Mouse (Mus musculus) thymus, adult 2 months (tissue): Measurements from ENCODE around the gene Brf1. TPM values are rescaled to one million over a fixed set of nuclear protein-coding genes. Genes with fewer than 3 reads are reported as not detected.

Source experiments
- DNase-seq: peaks from one replicate; pipeline ENCODE4 v3.0.0; 2021
- H3K27ac ChIP-seq: fragments of 200-500 bp; 2 replicates; pipeline ENCODE4 v1.5.1; 2012; ENCODE audit warnings: low read length, control low read depth; ENCODE audit not compliant: control insufficient read depth, insufficient read depth
- H3K27me3 ChIP-seq: fragments of 200-500 bp; 2 replicates; pipeline ENCODE4 v1.6.1; 2012; ENCODE audit warnings: mild to moderate bottlenecking, low read length, moderate library complexity, mixed read lengths; ENCODE audit not compliant: control insufficient read depth, insufficient read depth
- H3K36me3 ChIP-seq: fragments of 200-500 bp; 2 replicates; pipeline ENCODE4 v1.6.1; 2012; ENCODE audit warnings: mild to moderate bottlenecking, low read length, moderate library complexity; ENCODE audit not compliant: control insufficient read depth, insufficient read depth
- H3K4me1 ChIP-seq: fragments of 200-500 bp; replicated peaks from 2 replicates; pipeline ENCODE4 v1.6.1; 2012; ENCODE audit warnings: low read length; ENCODE audit not compliant: control insufficient read depth, insufficient read depth
- H3K4me3 ChIP-seq: fragments of 200-500 bp; 2 replicates; pipeline ENCODE4 v1.5.1; 2012; ENCODE audit warnings: mild to moderate bottlenecking, low read length, control low read depth, moderate library complexity; ENCODE audit not compliant: control insufficient read depth, insufficient read depth
- CTCF ChIP-seq: fragments of 200-500 bp; IDR thresholded peaks from 2 replicates; pipeline ENCODE4 v1.5.1; 2012; ENCODE audit warnings: mild to moderate bottlenecking, control low read depth, low read length, moderate library complexity, borderline replicate concordance; ENCODE audit not compliant: control insufficient read depth, poor library complexity, insufficient read depth; ENCODE audit errors: extremely low read depth
- POLR2A ChIP-seq: fragments of 200-500 bp; IDR thresholded peaks from 2 replicates; pipeline ENCODE4 v1.6.1; 2012; ENCODE audit warnings: mild to moderate bottlenecking, low read length, control low read depth, moderate library complexity; ENCODE audit not compliant: control insufficient read depth, poor library complexity, insufficient read depth; ENCODE audit errors: extremely low read depth
- WGBS: fragments of 180-500 bp; shearing (Covaris S2); methylation state at CpG from one replicate; pipeline ENCODE4 v1.1.7; 2018; 5-methylcytosine and 5-hydroxymethylcytosine counted together
- polyA plus RNA-seq: library from polyadenylated mRNA; depleted of rRNA; stranded (reverse); fragments of >200 nt; gene quantifications from 2 replicates; pipeline ENCODE4 v1.2.3, GENCODE M21; 2012

Brf1 gene
- polyA plus RNA-seq, 1 experiment: 247 TPM

DNA sequence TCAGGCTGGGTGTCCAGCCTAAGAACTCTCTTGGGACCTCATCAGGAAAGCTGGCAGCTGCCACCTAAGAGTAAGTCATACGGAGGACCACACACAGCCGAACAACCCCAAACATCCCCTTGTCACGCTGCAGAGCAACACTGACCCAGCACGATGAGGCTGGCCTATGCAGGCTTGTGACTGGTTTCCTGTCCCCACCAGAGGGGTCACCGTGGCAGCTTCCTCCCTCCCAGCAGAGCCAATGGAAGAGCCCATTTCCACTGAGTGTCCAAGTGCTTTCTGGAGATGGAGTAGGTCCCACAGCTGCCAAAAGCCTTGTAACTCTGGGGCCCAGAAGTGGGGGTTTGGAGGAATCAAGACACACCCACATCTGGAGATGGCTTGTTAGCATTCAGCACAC lies 38.6 kb downstream of the Brf1 start:
- DNase-seq: no peak
- TF ChIP-seq CTCF (no peak), POLR2A (no peak)
- Histone ChIP-seq H3K27me3 (no peaks in the 10 kb centered on the region), H3K4me1 (peaks cover 17% of the 10 kb centered on the region), H3K36me3 (peaks cover 59% of the 10 kb centered on the region), H3K4me3 (no peak overlapping the region), H3K27ac (no peak overlapping the region)
- 96% methylated on average over 5 of the region's 5 CpGs for WGBS

DNA sequence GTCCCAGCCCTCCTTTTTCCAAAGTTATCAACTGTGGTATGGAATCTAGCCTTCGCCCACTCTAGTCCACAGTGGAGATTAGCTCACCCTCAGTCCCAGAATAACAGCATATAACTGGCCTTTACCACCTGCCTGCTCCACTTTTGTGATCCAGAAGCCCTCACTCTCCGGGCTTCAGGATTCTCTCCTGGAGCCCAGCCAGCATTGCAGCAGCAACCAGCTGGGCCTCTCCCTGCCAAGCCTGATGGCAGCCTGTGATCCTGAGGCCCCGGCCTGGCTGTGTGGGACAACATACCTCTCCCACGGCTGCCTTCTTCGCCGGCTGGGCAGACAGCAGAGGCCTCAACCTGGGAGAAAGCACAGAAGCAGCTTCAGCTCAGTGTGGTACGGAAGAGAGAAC lies 39.1 kb downstream of the Brf1 start:
- Histone ChIP-seq H3K27ac (no peak overlapping the region), H3K4me3 (no peak overlapping the region), H3K36me3 (peaks cover 59% of the 10 kb centered on the region), H3K4me1 (peaks cover 19% of the 10 kb centered on the region), H3K27me3 (no peaks in the 10 kb centered on the region)
- 91% methylated on average over 7 of the region's 7 CpGs for WGBS
- DNase-seq: no peak
- TF ChIP-seq CTCF: no peak
- TF ChIP-seq POLR2A: no peak

DNA sequence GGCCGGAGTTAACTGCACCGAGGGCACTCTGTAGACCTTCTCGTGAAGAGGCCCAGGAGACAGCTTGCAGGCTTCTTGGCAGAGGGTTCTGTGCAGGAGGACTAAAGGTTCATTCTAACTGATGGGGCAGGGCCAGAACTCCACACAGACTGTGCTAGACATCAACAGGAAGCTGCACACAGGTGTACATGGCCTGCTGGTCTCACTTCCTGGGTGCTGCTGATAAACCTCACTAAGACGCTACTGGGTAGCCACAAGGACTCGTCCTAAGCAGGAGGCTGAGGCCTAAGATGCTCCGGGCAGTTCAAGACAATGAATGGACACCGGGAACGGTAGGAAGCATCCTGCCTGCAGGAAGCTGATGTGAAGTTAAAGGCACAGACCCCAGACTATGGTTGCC lies 41.1 kb downstream of the Brf1 start:
- WGBS: 53% methylated on average over 8 of the region's 8 CpGs
- no peaks in the 10 kb centered on the region for H3K27me3 ChIP-seq
- TF ChIP-seq POLR2A (no peak), CTCF (no peak)
- H3K27ac ChIP-seq: peak overlapping the region; percentile 93
- H3K36me3 ChIP-seq: peaks cover 43% of the 10 kb centered on the region
- H3K4me1 ChIP-seq: peaks cover 21% of the 10 kb centered on the region
- peak; percentile 56 for DNase-seq
- H3K4me3 ChIP-seq: 0 out of 2 replicates have a peak overlapping the region, but pooled peaks have one; percentile 14

DNA sequence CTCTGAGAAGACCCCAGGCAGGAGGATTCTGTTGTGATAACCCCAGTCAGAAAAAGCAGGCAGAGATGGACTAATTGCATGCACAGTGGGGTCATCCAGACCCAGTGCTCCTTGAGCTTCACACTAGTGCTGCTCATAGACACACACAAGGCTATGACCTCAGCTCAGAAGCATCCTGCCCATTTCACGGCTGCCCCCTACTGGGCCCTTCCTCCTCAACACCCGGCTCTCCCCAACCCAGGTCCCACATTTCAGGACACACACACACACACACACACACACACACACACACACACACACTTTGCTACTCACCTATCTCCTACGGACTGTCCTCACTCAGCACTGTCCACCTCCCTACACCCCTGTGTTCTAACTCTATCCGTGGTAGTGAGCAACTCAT lies 42.2 kb downstream of the Brf1 start:
- Histone ChIP-seq H3K27ac (no peak overlapping the region), H3K4me1 (peaks cover 23% of the 10 kb centered on the region), H3K36me3 (peaks cover 32% of the 10 kb centered on the region), H3K4me3 (no peak overlapping the region), H3K27me3 (no peaks in the 10 kb centered on the region)
- TF ChIP-seq POLR2A: no peak
- TF ChIP-seq CTCF: peak; percentile 56; the same call in 1 of the 2 replicates
- WGBS: 59% methylated on average over 4 of the region's 4 CpGs
- peak; percentile 59 for DNase-seq

DNA sequence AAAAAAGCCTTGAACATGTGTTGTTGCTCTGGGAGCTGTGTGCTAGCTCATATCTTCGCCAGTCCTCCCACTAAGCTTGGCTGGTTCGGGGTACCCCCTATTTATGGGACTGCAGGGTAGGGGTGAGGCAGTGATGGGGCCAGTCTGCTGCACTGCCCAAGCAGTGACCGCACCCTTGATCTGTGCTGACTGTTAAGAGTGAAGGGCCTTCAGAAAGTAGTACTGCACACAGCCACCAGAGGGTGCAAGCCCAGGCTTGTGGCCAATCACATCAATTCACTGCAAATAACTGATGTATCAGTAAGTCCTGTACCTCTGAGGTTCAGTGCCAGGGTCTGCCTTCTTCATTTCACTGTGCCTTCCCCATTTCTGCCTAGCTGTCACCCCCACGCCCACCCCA lies 44.7 kb downstream of the Brf1 start:
- 76% methylated on average over 4 of the region's 4 CpGs for WGBS
- H3K27ac ChIP-seq: no peak overlapping the region
- TF ChIP-seq CTCF (peak; percentile 69; the same call in 1 of the 2 replicates), POLR2A (no peak)
- peak; percentile 77 for DNase-seq
- H3K4me1 ChIP-seq: peaks cover 35% of the 10 kb centered on the region
- H3K4me3 ChIP-seq: no peak overlapping the region
- H3K27me3 ChIP-seq: no peaks in the 10 kb centered on the region
- H3K36me3 ChIP-seq: peaks cover 7% of the 10 kb centered on the region

DNA sequence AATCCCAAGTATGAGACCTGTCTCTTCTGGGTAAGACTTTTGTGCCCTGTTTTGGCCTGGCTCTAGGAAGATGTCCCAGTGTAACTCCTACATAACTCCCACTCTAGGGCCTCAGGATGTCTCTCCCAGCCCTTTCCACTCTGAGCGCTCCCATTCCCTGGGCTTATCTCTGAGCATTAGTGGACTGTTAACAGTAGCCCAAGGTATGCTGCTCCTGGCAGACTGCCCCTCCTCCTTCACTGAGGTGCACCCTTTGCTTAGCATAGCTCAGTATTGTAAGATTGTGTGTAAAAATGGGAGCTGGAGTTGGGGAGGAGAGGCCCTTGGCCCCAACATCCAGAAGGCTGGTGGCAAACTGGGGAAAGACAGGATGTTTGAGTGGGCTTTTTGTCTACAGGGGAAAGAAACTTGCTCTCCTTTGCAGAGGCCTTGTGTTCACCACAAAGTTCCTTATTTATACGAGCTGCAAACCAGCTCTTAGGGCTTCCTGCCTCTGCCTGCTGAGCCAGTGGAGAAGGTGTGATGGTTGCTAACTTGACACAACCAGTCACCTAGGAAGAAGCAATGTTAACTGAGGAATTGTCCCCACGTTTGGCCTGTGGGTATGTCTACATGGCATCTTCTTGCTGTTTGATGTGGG lies 47.5 kb downstream of the Brf1 start:
- Histone ChIP-seq H3K36me3 (no peaks in the 10 kb centered on the region), H3K27me3 (no peaks in the 10 kb centered on the region), H3K4me3 (no peak overlapping the region), H3K4me1 (peaks cover 29% of the 10 kb centered on the region), H3K27ac (no peak overlapping the region)
- TF ChIP-seq CTCF (no peak), POLR2A (no peak)
- DNase-seq: no peak
- 34% methylated on average over 3 of the region's 3 CpGs for WGBS
